Mouse (Mus musculus): ENCODE measurements around the gene Srsx. TPM values are rescaled to one million over a fixed set of nuclear protein-coding genes. Genes with fewer than 3 reads are reported as not detected.
"Not testable (repeated sequence)": the region's sequence is repeated elsewhere in the genome, so short reads cannot be mapped to it uniquely, and the experiment has no call there.

Gene Srsx
- polyA plus RNA-seq (2015; fragmentation: Nextera tagmentation; extraction: Ambion mirVana): not detected in 2 replicates

DNA sequence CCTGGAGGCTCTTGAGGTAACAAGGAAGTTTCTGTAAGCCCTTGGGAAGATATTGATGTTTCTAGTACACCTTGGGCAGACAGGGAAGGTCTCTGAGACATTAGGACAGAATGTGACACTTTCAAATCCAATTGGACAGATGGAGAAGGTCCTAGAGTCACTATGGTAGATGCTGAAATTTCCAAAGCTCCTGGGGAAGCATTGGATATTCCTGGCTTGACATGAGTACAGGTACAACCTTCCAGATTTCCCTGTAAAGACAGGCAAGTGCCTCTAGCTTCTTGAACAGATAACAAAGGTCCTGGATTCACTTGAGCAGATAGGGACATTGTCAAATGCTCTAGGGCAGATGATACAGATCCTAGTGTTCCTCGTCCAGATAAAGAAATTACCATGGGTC is at the start of gene Srsx:
Gene Srsx (minus strand): TSS at position 101 of the 400 bp plus-strand sequence.
- WGBS: 100% methylated on average over 1 of the region's 1 CpGs

DNA sequence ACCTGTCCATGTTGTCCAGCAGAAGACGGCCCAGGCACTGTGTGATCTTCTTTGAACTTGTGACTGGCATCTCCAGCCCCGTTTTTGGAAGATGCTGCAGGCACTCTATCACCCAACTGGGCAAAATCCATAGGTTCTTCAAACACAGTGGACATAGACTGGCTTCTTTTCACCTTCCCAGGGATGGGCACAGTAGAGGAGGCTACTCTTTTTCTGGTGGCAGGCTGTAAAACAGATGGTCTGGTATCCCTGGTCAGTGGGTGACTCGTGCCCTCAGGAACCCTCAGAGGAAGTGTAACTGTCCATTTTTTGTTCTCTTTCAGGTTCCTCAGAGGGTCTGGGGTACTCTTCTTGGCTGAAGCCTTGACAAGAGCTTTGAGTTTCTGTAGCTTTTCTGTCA is 24.5 kb upstream of the Srsx start, which contains the start of gene Gm17577:
Gene Gm17577 (minus strand): TSS at position 101 of the 400 bp plus-strand sequence.
- not testable (repeated sequence) for H3K4me3 ChIP-seq; H3K9me3 ChIP-seq; H3K27ac ChIP-seq (replicated peaks); H3K4me2 ChIP-seq (replicated peaks); H3K9ac ChIP-seq (replicated peaks); H3K27me3 ChIP-seq; H3K4me1 ChIP-seq; H3K36me3 ChIP-seq; ATAC-seq (replicated peaks)
- no CpG with 5 or more reads among the region's 3 CpGs for WGBS

More for the DNA sequence above, at the start of gene Srsx:
- not testable (repeated sequence) for H3K36me3 ChIP-seq; H3K4me2 ChIP-seq (replicated peaks); H3K27me3 ChIP-seq; H3K4me1 ChIP-seq; H3K27ac ChIP-seq (replicated peaks); ATAC-seq (replicated peaks); H3K9me3 ChIP-seq; H3K4me3 ChIP-seq; H3K9ac ChIP-seq (replicated peaks)

Other genes starting within 250 kb of the Srsx start
- not detected in 2 replicates for gene Gm17521, start 192.8 kb downstream of the Srsx start, polyA plus RNA-seq (2015; fragmentation: Nextera tagmentation; extraction: Ambion mirVana)
- gene Cldn34c1, start 119.0 kb downstream of the Srsx start, polyA plus RNA-seq (2015; fragmentation: Nextera tagmentation; extraction: Ambion mirVana): 31.0 and 32.8 TPM in 2 replicates
- gene Gm17577, start 24.4 kb upstream of the Srsx start, polyA plus RNA-seq (2015; fragmentation: Nextera tagmentation; extraction: Ambion mirVana): not detected in 2 replicates